Mouse (Mus musculus): ENCODE measurements around the gene 2410015M20Rik.

- TF ChIP-seq CTCF (IDR thresholded peaks at IDR 0.05; ENCODE audit: low read depth, low read length) (no peak), POLR2A (IDR thresholded peaks at IDR 0.05; ENCODE audit: extremely low read depth, insufficient read depth, low read length) (no peak)
Measured at GRCm38 (mm10) chr17:56592553-56592952, 17.0 kb downstream of the 2410015M20Rik start.
